Mouse (Mus musculus): ENCODE data around the gene Mrtfb. TPM values are rescaled to one million over a fixed set of nuclear protein-coding genes. Genes with fewer than 3 reads are reported as not detected.

Gene Mrtfb
- polyA plus RNA-seq, 1 experiment from 2014 or later: 22.4 TPM

- H3K36me3 ChIP-seq (ENCODE audit: control insufficient read depth, insufficient read depth, low read length): no peaks in the 10 kb centered on the region
- DNase-seq (ENCODE audit: low spot score) (no peak), ATAC-seq (replicated peaks; ENCODE audit: low FRiP score) (no peak)
- H3K9me3 ChIP-seq (ENCODE audit: control insufficient read depth, low read length): no peaks in the 10 kb centered on the region
- H3K9ac ChIP-seq (ENCODE audit: low read length): no peak overlapping the region
- H3K27ac ChIP-seq (ENCODE audit: low read depth, low read length): no peak overlapping the region
- no peak overlapping the region for H3K4me2 ChIP-seq (ENCODE audit: low read depth, low read length, severe bottlenecking)
- H3K4me1 ChIP-seq (replicated peaks; ENCODE audit: control insufficient read depth, insufficient read depth, low read length): no peaks in the 10 kb centered on the region
- no peaks in the 10 kb centered on the region for H3K27me3 ChIP-seq (ENCODE audit: control insufficient read depth, insufficient read depth, low read length)
- WGBS: 88% methylated on average over 7 of the region's 7 CpGs
- H3K4me3 ChIP-seq (ENCODE audit: low read depth, low read length): no peak overlapping the region
Measured at GRCm38 (mm10) chr16:13376947-13377486, 120.7 kb downstream of the Mrtfb start.

- ATAC-seq (replicated peaks; ENCODE audit: low FRiP score): no peak
- WGBS: 87% methylated on average over 5 of the region's 5 CpGs
- H3K4me2 ChIP-seq (ENCODE audit: low read depth, low read length, severe bottlenecking): no peak overlapping the region
Measured at GRCm38 (mm10) chr16:13378157-13378556, 121.9 kb downstream of the Mrtfb start.

GRCm38 (mm10) chr16:13379865-13380264 is 123.6 kb downstream of the Mrtfb start:
- Histone ChIP-seq H3K27ac (ENCODE audit: low read depth, low read length) (no peak overlapping the region), H3K4me3 (ENCODE audit: low read depth, low read length) (no peak overlapping the region), H3K9me3 (ENCODE audit: control insufficient read depth, low read length) (no peaks in the 10 kb centered on the region), H3K27me3 (ENCODE audit: control insufficient read depth, insufficient read depth, low read length) (no peaks in the 10 kb centered on the region), H3K36me3 (ENCODE audit: control insufficient read depth, insufficient read depth, low read length) (no peaks in the 10 kb centered on the region; the same call in 1 of the 2 replicates), H3K4me1 (replicated peaks; ENCODE audit: control insufficient read depth, insufficient read depth, low read length) (no peaks in the 10 kb centered on the region), H3K9ac (ENCODE audit: low read length) (no peak overlapping the region), H3K4me2 (ENCODE audit: low read depth, low read length, severe bottlenecking) (no peak overlapping the region)
- ATAC-seq (replicated peaks; ENCODE audit: low FRiP score) (no peak), DNase-seq (ENCODE audit: low spot score) (no peak)
- WGBS: 80% methylated on average over 2 of the region's 2 CpGs

More at GRCm38 (mm10) chr16:13378157-13378556, 121.9 kb downstream of the Mrtfb start:
- no peak for DNase-seq (ENCODE audit: low spot score)
- Histone ChIP-seq H3K27me3 (ENCODE audit: control insufficient read depth, insufficient read depth, low read length) (no peaks in the 10 kb centered on the region), H3K36me3 (ENCODE audit: control insufficient read depth, insufficient read depth, low read length) (no peaks in the 10 kb centered on the region), H3K9me3 (ENCODE audit: control insufficient read depth, low read length) (no peaks in the 10 kb centered on the region), H3K4me3 (ENCODE audit: low read depth, low read length) (no peak overlapping the region), H3K4me1 (replicated peaks; ENCODE audit: control insufficient read depth, insufficient read depth, low read length) (no peaks in the 10 kb centered on the region), H3K9ac (ENCODE audit: low read length) (no peak overlapping the region), H3K27ac (ENCODE audit: low read depth, low read length) (no peak overlapping the region)

- DNase-seq (ENCODE audit: low spot score): no peak
- H3K27ac ChIP-seq (ENCODE audit: low read depth, low read length): no peak overlapping the region
- no peaks in the 10 kb centered on the region for H3K4me1 ChIP-seq (replicated peaks; ENCODE audit: control insufficient read depth, insufficient read depth, low read length)
- H3K27me3 ChIP-seq (ENCODE audit: control insufficient read depth, insufficient read depth, low read length): no peaks in the 10 kb centered on the region
- H3K9ac ChIP-seq (ENCODE audit: low read length): no peak overlapping the region
- H3K36me3 ChIP-seq (ENCODE audit: control insufficient read depth, insufficient read depth, low read length): no peaks in the 10 kb centered on the region; the same call in 1 of the 2 replicates
- 95% methylated on average over 2 of the region's 2 CpGs for WGBS
- no peak for ATAC-seq (replicated peaks; ENCODE audit: low FRiP score)
- H3K4me3 ChIP-seq (ENCODE audit: low read depth, low read length): no peak overlapping the region
- H3K4me2 ChIP-seq (ENCODE audit: low read depth, low read length, severe bottlenecking): no peak overlapping the region
- no peaks in the 10 kb centered on the region for H3K9me3 ChIP-seq (ENCODE audit: control insufficient read depth, low read length)
Measured at GRCm38 (mm10) chr16:13381771-13382170, 125.5 kb downstream of the Mrtfb start.

- H3K4me2 ChIP-seq (ENCODE audit: low read depth, low read length, severe bottlenecking): no peak overlapping the region
- DNase-seq (ENCODE audit: low spot score) (no peak), ATAC-seq (replicated peaks; ENCODE audit: low FRiP score) (no peak)
- no peaks in the 10 kb centered on the region for H3K9me3 ChIP-seq (ENCODE audit: control insufficient read depth, low read length)
- H3K4me3 ChIP-seq (ENCODE audit: low read depth, low read length): no peak overlapping the region
- no peaks in the 10 kb centered on the region for H3K27me3 ChIP-seq (ENCODE audit: control insufficient read depth, insufficient read depth, low read length)
- no peak overlapping the region for H3K9ac ChIP-seq (ENCODE audit: low read length)
- no peaks in the 10 kb centered on the region for H3K4me1 ChIP-seq (replicated peaks; ENCODE audit: control insufficient read depth, insufficient read depth, low read length)
- no peak overlapping the region for H3K27ac ChIP-seq (ENCODE audit: low read depth, low read length)
- no peaks in the 10 kb centered on the region; the same call in 1 of the 2 replicates for H3K36me3 ChIP-seq (ENCODE audit: control insufficient read depth, insufficient read depth, low read length)
- WGBS: 90% methylated on average over 4 of the region's 4 CpGs
Measured at GRCm38 (mm10) chr16:13387306-13387705, 131.0 kb downstream of the Mrtfb start.

GRCm38 (mm10) chr16:13400375-13400774 is 144.1 kb downstream of the Mrtfb start:
- no peak overlapping the region for H3K9ac ChIP-seq (ENCODE audit: low read length)
- no peak for ATAC-seq (replicated peaks; ENCODE audit: low FRiP score)
- H3K4me3 ChIP-seq (ENCODE audit: low read depth, low read length): no peak overlapping the region
- no peaks in the 10 kb centered on the region for H3K27me3 ChIP-seq (ENCODE audit: control insufficient read depth, insufficient read depth, low read length)
- no peak overlapping the region for H3K4me2 ChIP-seq (ENCODE audit: low read depth, low read length, severe bottlenecking)
- H3K36me3 ChIP-seq (ENCODE audit: control insufficient read depth, insufficient read depth, low read length): no peaks in the 10 kb centered on the region; the same call in 1 of the 2 replicates
- H3K27ac ChIP-seq (ENCODE audit: low read depth, low read length): no peak overlapping the region
- no peaks in the 10 kb centered on the region for H3K4me1 ChIP-seq (replicated peaks; ENCODE audit: control insufficient read depth, insufficient read depth, low read length)
- 82% methylated on average over 2 of the region's 2 CpGs for WGBS
- no peaks in the 10 kb centered on the region for H3K9me3 ChIP-seq (ENCODE audit: control insufficient read depth, low read length)
- DNase-seq (ENCODE audit: low spot score): no peak

GRCm38 (mm10) chr16:13401591-13401990 is 145.3 kb downstream of the Mrtfb start:
- no peaks in the 10 kb centered on the region for H3K4me1 ChIP-seq (replicated peaks; ENCODE audit: control insufficient read depth, insufficient read depth, low read length)
- WGBS: 93% methylated on average over 5 of the region's 5 CpGs
- no peak overlapping the region for H3K4me2 ChIP-seq (ENCODE audit: low read depth, low read length, severe bottlenecking)
- no peak overlapping the region for H3K9ac ChIP-seq (ENCODE audit: low read length)
- no peaks in the 10 kb centered on the region for H3K9me3 ChIP-seq (ENCODE audit: control insufficient read depth, low read length)
- H3K36me3 ChIP-seq (ENCODE audit: control insufficient read depth, insufficient read depth, low read length): no peaks in the 10 kb centered on the region; the same call in 1 of the 2 replicates
- ATAC-seq (replicated peaks; ENCODE audit: low FRiP score) (no peak), DNase-seq (ENCODE audit: low spot score) (no peak)
- no peaks in the 10 kb centered on the region for H3K27me3 ChIP-seq (ENCODE audit: control insufficient read depth, insufficient read depth, low read length)
- no peak overlapping the region for H3K4me3 ChIP-seq (ENCODE audit: low read depth, low read length)
- no peak overlapping the region for H3K27ac ChIP-seq (ENCODE audit: low read depth, low read length)

GRCm38 (mm10) chr16:13404656-13405055 is 148.4 kb downstream of the Mrtfb start:
- no peaks in the 10 kb centered on the region; the same call in 1 of the 2 replicates for H3K36me3 ChIP-seq (ENCODE audit: control insufficient read depth, insufficient read depth, low read length)
- no peaks in the 10 kb centered on the region for H3K27me3 ChIP-seq (ENCODE audit: control insufficient read depth, insufficient read depth, low read length)
- DNase-seq (ENCODE audit: low spot score) (no peak), ATAC-seq (replicated peaks; ENCODE audit: low FRiP score) (no peak)
- H3K9me3 ChIP-seq (ENCODE audit: control insufficient read depth, low read length): no peaks in the 10 kb centered on the region
- H3K9ac ChIP-seq (ENCODE audit: low read length): no peak overlapping the region
- no peak overlapping the region for H3K27ac ChIP-seq (ENCODE audit: low read depth, low read length)
- no peak overlapping the region for H3K4me2 ChIP-seq (ENCODE audit: low read depth, low read length, severe bottlenecking)
- WGBS: 87% methylated on average over 6 of the region's 6 CpGs
- no peaks in the 10 kb centered on the region for H3K4me1 ChIP-seq (replicated peaks; ENCODE audit: control insufficient read depth, insufficient read depth, low read length)
- no peak overlapping the region for H3K4me3 ChIP-seq (ENCODE audit: low read depth, low read length)

GRCm38 (mm10) chr16:13405403-13405802 is 149.1 kb downstream of the Mrtfb start:
- no peak overlapping the region for H3K27ac ChIP-seq (ENCODE audit: low read depth, low read length)
- 0 out of 2 replicates have a peak, but pooled peaks cover under 1% of the 10 kb centered on the region for H3K9me3 ChIP-seq (ENCODE audit: control insufficient read depth, low read length)
- ATAC-seq (replicated peaks; ENCODE audit: low FRiP score): no peak
- no peak for DNase-seq (ENCODE audit: low spot score)
- WGBS: 84% methylated on average over 2 of the region's 2 CpGs
- H3K4me2 ChIP-seq (ENCODE audit: low read depth, low read length, severe bottlenecking): no peak overlapping the region
- no peaks in the 10 kb centered on the region for H3K4me1 ChIP-seq (replicated peaks; ENCODE audit: control insufficient read depth, insufficient read depth, low read length)
- H3K36me3 ChIP-seq (ENCODE audit: control insufficient read depth, insufficient read depth, low read length): peaks cover under 1% of the 10 kb centered on the region; the same call in 1 of the 2 replicates
- no peak overlapping the region for H3K9ac ChIP-seq (ENCODE audit: low read length)
- no peak overlapping the region for H3K4me3 ChIP-seq (ENCODE audit: low read depth, low read length)
- H3K27me3 ChIP-seq (ENCODE audit: control insufficient read depth, insufficient read depth, low read length): no peaks in the 10 kb centered on the region
